Mouse (Mus musculus): ENCODE data around the gene B020011L13Rik. TPM values are rescaled to one million over a fixed set of nuclear protein-coding genes. Genes with fewer than 3 reads are reported as not detected.
"Not testable (repeated sequence)": the region's sequence is repeated elsewhere in the genome, so short reads cannot be mapped to it uniquely, and the experiment has no call there.

The B020011L13Rik gene
- not detected for total RNA-seq (2021)

GRCm38 (mm10) chr1:117780833-117781232 is at the start of gene B020011L13Rik:
Gene B020011L13Rik, plus strand, starts transcription at chr1:117781133.
- DNase-seq (ENCODE audit: low spot score in 2 of 2): not testable (repeated sequence)

GRCm38 (mm10) chr1:117816271-117816670 is 35.3 kb downstream of the B020011L13Rik start:
- intact Hi-C loops (cut with DNase I); DNase-seq (ENCODE audit: low spot score in 2 of 2): not testable (repeated sequence)

More at GRCm38 (mm10) chr1:117780833-117781232, at the start of gene B020011L13Rik:
- intact Hi-C loops (cut with DNase I): not testable (repeated sequence)

- intact Hi-C loops (cut with DNase I); DNase-seq (ENCODE audit: low spot score in 2 of 2): not testable (repeated sequence)
These were observed 48.8 kb downstream of the B020011L13Rik start, which contains the start of gene Gm28360 for GRCm38 (mm10) chr1:117829781-117830180. Gene Gm28360, plus strand, starts transcription at chr1:117830081.

- intact Hi-C loops (cut with DNase I): not testable (repeated sequence)
These were observed 70.8 kb downstream of the B020011L13Rik start for GRCm38 (mm10) chr1:117851718-117852117.

More at GRCm38 (mm10) chr1:117851718-117852117, 70.8 kb downstream of the B020011L13Rik start:
- DNase-seq (ENCODE audit: low spot score in 2 of 2): not testable (repeated sequence)

Other genes with a start within 250 kb of the B020011L13Rik start
- gene Gm28363, start 84.0 kb upstream of the B020011L13Rik start, total RNA-seq (2021): not detected
- gene Gm28360, start 48.9 kb downstream of the B020011L13Rik start, total RNA-seq (2021): not detected
- gene Gm28168, start 146.9 kb downstream of the B020011L13Rik start, total RNA-seq (2021): not detected
- gene Gm7145, start 184.8 kb downstream of the B020011L13Rik start, total RNA-seq (2021): not detected